Mouse (Mus musculus): Measurements from ENCODE around the gene Prr5.
A peak's percentile ranks its signal among the peaks of the same experiment; 100 is the strongest.
"Not testable (repeated sequence)": the region's sequence is repeated elsewhere in the genome, so short reads cannot be mapped to it uniquely, and the experiment has no call there.

Prr5 gene

GRCm38 (mm10) chr15:84714730-84715129 lies 45.3 kb downstream of the Prr5 start:
- DNase-seq (ENCODE audit: inconsistent ontology term): peak; percentile 86

GRCm38 (mm10) chr15:84715132-84715531 lies 45.7 kb downstream of the Prr5 start:
- DNase-seq (ENCODE audit: inconsistent ontology term): no peak

- DNase-seq (ENCODE audit: inconsistent ontology term): peak; percentile 14
Observed at GRCm38 (mm10) chr15:84717570-84718270, 48.3 kb downstream of the Prr5 start.

DNA sequence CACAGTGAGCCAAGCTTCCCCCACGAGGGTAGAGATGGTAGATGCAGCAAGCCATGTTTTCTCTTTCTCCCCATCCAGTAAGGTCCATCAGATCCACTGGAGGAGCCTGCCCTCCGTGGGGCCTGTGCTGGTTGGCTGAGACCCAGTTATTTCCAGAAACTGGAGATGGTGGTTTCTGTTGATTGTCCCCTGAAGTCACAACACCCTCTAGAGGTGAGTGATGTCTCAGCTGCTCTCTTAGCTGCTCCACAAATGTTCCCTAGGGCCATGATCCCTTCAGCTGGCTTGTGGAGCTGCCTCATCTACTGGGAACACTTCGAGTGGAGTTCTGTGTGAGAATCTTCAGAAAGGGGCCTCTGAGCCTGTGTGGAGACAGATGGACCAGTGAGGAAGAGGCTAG lies 49.4 kb downstream of the Prr5 start:
- DNase-seq (ENCODE audit: inconsistent ontology term): no peak

GRCm38 (mm10) chr15:84719791-84720190 lies 50.4 kb downstream of the Prr5 start, which contains the start of gene Arhgap8:
TSS of gene Arhgap8 (plus strand) at chr15:84720052.
- peak; percentile 7 for DNase-seq (ENCODE audit: inconsistent ontology term)

DNA sequence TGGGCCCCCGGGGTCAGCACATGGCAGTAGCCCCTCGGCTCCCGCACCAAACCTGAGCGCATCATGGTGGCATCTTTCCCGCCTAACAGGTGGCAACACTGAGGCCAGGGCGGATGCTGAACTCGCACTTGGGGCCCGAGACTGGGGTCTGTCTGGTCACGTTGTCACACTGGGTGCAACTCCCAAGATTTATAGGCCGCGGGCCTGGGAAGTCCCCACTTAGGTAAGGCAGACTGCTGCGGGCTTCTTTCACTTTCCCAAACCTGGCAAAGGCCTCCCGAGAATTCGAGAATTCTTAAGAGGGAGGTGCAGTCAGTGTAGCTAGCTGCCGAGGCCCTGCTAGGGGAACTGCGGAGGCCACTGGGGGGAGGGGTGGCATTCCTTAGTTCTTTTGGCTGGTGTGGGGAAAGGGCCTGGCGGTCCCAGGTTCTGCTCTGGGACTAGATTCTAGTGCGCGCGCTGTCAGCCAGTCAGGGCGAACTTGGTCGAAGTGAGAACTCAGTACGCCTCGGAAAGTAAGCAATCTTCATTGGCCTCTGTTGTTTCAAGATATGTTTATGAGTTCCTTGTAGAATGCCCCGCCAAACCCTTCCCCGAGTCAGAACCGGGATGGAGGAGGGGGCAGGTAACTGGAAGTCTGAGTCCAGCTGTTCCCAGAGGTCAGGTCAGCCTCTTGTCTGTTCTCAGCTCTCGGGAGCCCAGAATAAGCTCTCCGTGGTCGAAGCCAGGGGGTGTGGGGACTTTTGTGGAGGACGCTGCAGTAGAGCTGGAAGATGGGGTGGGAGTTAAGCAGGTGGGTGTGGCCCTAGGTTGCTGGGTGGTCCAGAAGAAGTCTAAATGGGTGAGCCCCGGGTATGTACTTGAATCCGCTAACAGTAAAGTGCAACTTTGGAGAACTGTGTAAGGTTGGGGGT lies 51.1 kb downstream of the Prr5 start:
- DNase-seq (ENCODE audit: inconsistent ontology term): peak; percentile 69

DNA sequence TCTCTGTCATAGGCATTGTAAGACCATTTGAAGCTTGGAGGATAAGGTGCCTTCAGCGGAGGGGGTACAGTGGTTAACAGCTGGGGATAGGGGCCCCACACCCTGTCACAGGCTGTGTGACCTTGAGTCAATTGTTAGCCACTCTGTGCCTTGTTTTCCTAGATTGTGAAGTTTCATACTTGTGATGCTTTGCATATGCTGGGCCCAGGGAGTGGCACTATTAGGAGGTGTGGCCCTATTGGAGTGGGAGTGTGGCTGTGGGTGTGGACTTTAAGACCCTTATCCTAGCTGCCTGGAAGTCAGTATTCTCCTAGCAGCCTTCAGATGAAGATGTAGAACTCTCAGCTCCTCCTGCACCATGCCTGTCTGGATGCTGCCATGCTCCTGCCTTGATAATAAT lies 54.2 kb downstream of the Prr5 start:
- DNase-seq (ENCODE audit: inconsistent ontology term): not testable (repeated sequence)

- no peak for DNase-seq (ENCODE audit: inconsistent ontology term)
Observed at GRCm38 (mm10) chr15:84724199-84724598, 54.8 kb downstream of the Prr5 start.

DNA sequence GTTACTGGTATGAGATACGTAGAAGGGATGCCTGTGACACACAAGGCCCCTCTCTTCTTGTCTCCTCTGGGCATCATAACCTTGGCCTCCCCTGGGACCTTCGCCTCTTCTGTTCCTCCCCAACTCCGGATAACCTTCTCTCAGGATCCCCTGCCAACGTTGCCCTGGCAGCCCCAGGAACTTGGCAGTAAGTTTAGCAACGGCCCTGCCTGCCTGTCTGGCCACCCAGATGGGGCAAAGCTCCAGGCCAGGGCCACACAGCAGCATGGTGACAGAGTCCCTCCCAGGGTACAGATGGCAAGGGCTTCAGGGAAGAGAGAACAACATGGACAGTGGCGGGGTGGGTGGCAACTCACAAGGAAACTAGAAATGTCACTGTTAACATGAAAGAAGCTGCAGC lies 60.3 kb downstream of the Prr5 start:
- no peak for DNase-seq (ENCODE audit: inconsistent ontology term)

DNA sequence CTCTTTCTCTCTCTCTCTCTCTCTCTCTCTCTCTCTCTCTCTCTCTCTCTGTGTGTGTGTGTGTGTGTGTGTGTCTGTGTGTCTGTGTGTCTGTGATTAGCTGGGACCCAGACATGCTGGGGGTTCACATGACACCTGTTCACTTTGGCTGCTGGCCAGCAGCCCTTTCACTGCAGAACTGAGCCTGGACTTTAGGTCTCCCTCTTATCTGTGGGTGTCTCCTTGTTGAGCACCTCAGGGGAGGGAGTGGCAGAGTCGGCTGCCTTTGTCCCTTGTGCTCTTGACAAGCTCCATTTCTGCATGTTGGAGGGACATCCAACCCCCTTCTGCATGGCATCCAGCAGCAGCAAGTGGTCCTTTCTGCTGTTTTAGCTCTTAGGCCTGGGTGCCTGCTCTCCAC lies 61.5 kb downstream of the Prr5 start:
- no peak for DNase-seq (ENCODE audit: inconsistent ontology term)

DNA sequence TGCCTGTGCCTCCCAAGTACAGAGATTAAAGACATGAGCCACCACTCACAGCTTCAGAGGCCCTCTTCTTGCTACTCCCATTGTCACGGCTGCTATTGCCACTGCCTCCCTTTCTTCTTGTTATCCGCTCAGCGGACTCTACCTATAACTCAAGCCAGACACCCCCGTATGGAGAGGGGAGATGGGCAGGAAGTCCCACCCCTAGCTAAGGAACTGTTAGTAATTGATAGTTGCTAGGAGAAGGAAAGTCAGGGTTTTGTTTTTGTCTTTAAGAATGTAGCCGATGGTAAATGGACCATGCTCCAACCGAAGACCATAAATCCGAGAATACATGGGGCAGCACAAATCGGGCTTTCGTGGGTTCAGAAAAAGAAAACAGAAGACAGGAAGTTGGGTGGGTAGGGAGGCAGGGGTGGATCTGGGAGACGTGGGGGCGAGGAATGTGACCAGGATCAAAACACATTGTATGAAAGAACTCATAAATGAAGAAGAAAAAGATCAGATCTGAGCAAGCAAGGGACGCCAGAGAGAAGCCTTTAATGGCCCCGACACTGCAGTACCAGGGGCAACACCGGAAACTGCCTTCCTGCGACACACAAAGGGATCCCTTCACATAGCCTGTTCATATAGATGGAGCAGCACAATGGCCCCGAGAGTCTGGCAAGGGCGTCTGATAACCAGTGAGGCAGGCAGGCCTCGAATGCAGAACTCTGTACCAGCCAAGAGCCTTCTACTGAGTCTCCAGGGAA lies 62.4 kb downstream of the Prr5 start:
- DNase-seq (ENCODE audit: inconsistent ontology term): no peak

GRCm38 (mm10) chr15:84732425-84732749 lies 63.0 kb downstream of the Prr5 start:
- no peak for DNase-seq (ENCODE audit: inconsistent ontology term)

- DNase-seq (ENCODE audit: inconsistent ontology term): no peak
Observed at GRCm38 (mm10) chr15:84736346-84736993, 67.0 kb downstream of the Prr5 start.

DNA sequence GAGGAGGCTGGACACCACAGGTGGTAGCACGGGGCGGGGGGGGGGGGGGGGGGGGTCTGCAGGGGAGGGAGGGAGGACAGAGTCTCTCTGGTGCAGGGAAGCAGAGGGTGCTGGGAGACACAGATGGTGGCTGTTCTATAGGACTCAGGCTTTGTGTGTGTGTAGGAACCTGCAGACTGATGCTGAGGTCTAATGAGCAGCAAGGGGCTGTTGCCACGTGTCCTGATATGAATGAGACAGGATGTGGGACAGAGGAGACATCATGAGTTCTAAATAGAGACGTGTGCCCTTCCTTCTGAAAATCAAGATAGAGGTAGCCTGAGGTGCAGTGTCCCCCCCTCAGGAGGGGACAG lies 67.5 kb downstream of the Prr5 start:
- no peak for DNase-seq (ENCODE audit: inconsistent ontology term)

- DNase-seq (ENCODE audit: inconsistent ontology term): no peak
Observed at GRCm38 (mm10) chr15:84738246-84738645, 68.8 kb downstream of the Prr5 start.

GRCm38 (mm10) chr15:84741573-84741972 lies 72.2 kb downstream of the Prr5 start:
- no peak for DNase-seq (ENCODE audit: inconsistent ontology term)

- DNase-seq (ENCODE audit: inconsistent ontology term): no peak
Observed at GRCm38 (mm10) chr15:84743347-84743746, 73.9 kb downstream of the Prr5 start.

GRCm38 (mm10) chr15:84744308-84744707 lies 74.9 kb downstream of the Prr5 start:
- DNase-seq (ENCODE audit: inconsistent ontology term): no peak

DNA sequence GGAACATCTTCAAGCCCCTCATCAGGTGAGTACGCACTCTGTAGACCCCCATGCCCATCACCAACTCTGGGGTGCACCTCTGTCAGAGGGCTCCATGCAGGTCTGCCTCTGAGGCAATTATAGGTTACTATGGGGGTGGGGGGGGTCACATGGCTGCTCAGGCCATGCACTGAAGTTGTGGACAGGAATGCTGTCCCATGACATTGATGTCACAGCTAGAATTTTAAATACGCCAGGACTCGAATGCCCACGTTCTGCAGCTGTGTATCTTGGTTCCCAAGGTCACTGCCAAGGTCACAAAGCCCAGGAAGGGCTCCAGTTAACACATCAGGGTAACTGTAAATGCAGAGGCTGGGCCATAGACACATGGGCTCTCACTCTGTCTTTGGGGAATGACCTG lies 76.4 kb downstream of the Prr5 start:
- no peak for DNase-seq (ENCODE audit: inconsistent ontology term)

Measured in Muller cell, postnatal 12 days (primary cell).